Mouse (Mus musculus) embryo, embryonic 10.5 days (tissue): Measurements from ENCODE around the gene Ubash3a.

ENCODE experiments used
- DNase-seq: peaks from one replicate; pipeline ENCODE4 v3.0.0-alpha.2; 2015; ENCODE audit warnings: low spot score

Ubash3a gene

DNA sequence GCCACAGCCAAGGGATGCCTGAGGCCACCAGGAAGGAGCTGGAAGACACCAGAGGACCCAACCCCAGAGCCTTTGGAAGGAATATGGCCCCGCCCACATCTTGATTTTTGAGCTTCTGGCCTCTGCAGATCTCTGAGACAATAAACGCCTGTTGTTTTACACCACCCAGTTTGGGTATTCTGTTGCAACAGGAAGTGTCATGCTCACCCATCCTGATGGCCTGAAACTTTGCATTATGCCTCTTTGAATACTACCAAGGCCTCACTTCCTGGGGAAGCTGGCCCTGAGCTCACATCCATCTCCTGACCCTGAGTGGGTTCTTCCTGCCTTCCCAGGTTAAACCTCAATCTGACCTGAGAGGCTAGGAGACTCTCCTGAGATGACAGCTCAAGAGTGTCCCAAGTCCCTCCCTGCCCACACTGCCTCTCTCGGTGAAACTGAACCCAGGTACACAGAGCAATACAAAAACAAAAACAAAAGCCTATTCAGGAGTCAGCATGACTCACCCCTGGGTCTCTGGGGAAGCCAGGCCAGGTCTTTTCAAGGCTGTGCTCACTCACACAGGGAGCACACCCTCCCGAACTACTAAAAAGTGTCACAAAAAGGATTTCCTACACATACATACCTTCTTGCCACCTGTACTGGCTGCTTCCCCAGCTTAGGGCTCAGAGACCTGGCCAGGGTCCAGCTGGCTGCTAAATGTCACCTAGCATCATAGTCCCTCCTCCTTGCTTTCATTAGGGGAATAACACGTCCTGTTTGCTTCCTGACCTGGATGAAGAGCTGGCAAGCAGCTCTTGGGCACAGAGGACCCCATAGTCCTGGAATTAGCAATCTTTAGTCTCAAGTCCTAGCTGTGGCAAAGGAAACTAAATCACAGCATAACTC, 8.6 kb downstream of the Ubash3a start:
- no peak for DNase-seq

GRCm38 (mm10) chr17:31222810-31223310, 15.2 kb downstream of the Ubash3a start:
- DNase-seq, result no peak

- peak; percentile 13 for DNase-seq
Measured at GRCm38 (mm10) chr17:31223835-31224234, 16.2 kb downstream of the Ubash3a start.

- no peak for DNase-seq
Measured at GRCm38 (mm10) chr17:31224591-31224990, 16.9 kb downstream of the Ubash3a start.

DNA sequence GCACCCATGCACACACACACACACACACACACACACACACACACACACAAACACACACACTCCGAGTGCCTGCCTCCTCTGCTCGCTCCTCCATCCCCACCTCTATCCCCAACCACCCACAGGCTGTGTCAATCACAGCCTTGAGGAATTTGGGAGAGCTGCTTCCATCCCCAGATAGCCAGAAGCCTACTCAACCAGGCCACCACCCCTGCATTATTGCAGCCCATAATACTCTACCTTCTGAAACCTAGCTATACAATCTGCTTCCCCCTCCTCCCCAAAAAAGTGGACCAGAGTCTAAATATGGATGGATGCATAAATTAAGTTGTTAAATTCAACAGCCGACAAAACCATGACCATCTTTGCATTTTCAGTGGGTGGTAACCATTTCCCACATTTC, 18.7 kb downstream of the Ubash3a start:
- no peak for DNase-seq

- DNase-seq, result no peak
Measured at GRCm38 (mm10) chr17:31226931-31227330, 19.3 kb downstream of the Ubash3a start.

- DNase-seq, result no peak
Measured at GRCm38 (mm10) chr17:31231780-31232179, 24.1 kb downstream of the Ubash3a start.

DNA sequence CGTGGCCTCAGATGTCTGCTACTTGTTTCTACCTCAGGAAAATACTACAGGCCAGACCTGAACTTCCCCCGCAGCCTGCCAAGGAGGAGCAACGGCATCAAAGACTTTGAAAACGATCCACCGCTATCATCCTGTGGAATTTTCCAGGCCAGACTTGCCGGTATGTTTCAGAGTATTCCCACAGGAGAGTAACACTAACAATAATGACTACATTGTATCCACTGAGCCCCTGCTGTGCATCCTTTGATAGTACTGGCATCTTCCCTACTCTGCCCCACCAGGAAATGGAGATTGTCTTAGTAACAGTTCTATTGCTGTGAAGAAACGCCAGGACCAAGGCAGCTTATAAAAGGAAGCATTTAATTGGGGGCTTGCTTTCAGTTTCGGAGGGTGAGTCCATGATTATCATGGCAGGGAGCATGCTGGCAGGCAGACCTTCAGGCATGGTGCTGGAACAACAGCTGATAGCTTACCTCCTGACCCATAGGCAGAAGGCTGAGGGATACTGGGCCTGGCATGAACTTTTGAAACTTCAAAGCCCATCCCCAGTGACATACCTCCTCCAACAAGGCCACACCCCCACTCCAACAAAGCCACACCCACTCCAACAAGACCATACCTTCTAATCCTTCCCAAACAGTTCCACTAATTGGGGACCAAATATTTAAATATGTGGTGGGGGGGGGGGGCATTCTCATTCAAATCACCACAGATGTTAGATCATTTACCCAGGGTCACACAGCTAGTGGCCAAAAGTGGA, 24.8 kb downstream of the Ubash3a start:
- no peak for DNase-seq

- DNase-seq, result no peak
Measured at GRCm38 (mm10) chr17:31235915-31236314, 28.2 kb downstream of the Ubash3a start.

GRCm38 (mm10) chr17:31238234-31239020, 30.8 kb downstream of the Ubash3a start:
- no peak for DNase-seq

DNA sequence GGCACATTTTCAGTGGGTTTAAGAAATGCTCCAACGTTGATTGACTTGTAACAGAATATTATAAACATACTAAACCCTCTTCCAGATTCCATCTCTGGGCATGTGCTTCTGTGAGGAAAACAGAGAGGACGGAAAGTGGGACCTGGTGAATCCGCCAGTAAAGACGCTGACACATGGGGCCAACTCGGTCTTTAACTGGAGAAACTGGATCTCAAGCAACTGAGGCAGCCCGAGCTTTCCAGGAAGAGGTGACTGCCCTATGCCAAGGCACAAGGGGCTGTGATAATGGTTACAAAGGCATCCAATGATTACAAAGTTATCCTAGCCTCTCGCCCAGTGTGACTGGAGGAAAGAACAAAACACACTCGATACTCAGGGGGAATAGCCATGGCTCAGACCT, 33.5 kb downstream of the Ubash3a start:
- DNase-seq, result no peak

DNA sequence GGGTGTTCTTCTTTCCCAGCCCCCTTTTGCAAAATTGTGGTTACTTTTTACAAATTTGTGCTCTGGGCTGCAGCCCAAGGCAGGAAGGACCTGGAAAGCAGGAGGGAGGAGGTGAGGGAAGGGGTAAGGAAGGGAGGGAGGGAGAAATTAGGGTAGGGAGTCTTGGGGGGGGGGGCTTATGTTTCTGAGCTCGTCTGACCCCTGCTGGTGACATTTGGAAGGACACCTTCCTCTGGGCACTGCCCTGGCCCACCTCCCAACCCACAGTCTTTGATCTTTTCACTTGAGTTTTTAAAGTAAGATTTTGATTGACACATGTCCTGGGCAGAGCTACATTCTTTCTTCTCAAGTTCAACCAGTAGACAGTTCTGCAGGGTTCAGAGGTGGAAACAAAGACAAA, 35.1 kb downstream of the Ubash3a start:
- no peak for DNase-seq

- DNase-seq, result no peak
Measured at GRCm38 (mm10) chr17:31245321-31245720, 37.6 kb downstream of the Ubash3a start.

GRCm38 (mm10) chr17:31247144-31247543, 39.5 kb downstream of the Ubash3a start:
- DNase-seq, result no peak

DNA sequence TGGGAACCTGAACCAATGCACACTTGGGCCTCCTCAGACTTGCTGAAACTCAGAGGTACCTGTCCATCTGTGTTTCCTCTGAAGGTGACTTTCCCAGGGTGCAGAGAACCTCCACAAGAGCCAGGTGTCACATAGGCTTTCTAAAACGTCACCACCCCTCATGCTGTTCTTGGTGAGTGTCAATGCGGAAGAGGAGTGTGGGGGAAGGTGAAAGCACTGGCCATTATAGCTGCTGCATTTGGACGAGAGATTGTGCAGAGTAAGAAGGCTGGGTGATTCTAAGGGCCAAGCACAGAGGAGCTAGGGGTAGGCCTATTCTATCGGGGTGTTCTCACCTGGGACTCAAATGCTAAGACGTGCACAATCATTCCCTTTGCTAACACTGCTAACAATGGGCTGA, 46.3 kb downstream of the Ubash3a start:
- no peak for DNase-seq

- peak; percentile 87 for DNase-seq
Measured at GRCm38 (mm10) chr17:31254463-31254931, 46.8 kb downstream of the Ubash3a start.

DNA sequence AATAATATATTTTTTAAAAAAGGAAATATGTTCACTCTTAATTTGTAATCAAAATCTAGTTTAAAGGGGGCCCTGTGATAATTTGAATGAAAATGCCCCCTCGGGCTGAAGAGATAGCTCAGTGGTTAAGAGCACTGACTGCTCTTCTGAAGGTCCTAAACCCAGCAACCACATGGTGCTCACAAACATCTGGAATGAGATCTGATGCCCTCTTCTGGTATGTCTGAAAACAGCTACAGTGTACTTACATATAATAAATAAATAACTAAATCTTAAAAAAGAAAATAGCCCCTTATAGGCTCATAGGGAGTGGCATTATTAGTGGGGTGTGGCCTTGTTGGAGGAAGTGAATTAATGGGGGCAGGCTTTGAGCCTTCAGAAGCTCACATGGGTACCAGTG, 49.5 kb downstream of the Ubash3a start:
- no peak for DNase-seq

- no peak for DNase-seq
Measured at GRCm38 (mm10) chr17:31257898-31258297, 50.2 kb downstream of the Ubash3a start.

DNA sequence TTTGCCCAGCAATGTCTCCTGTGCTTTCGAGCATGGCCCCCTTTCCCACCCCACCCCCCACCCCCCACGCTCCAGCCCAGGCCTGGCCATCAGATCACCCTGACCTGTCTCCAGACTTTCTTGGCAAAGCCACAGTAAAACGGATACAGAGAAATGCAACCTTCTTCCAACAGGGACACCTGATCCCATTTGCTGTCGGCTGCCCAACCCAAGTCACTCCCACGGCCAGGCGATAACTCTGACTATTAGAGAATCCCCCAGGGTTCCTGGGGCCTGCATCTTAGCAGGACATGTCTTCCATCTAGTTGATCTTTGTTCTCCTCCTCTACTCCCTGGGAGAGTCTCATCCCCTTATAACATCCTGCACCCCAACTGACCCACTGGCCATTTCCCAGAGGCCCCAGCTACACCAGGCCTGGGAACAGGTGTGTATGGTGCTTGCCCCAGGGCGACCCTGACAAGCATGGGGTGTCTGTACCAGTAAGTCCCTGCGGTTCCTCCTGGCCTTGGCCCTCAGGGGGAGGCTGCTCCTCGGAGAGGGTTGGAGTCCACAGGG, 50.7 kb downstream of the Ubash3a start:
- no peak for DNase-seq

- no peak for DNase-seq
Measured at GRCm38 (mm10) chr17:31259145-31259544, 51.5 kb downstream of the Ubash3a start.

- DNase-seq, result no peak
Measured at GRCm38 (mm10) chr17:31259825-31260224, 52.2 kb downstream of the Ubash3a start.

DNA sequence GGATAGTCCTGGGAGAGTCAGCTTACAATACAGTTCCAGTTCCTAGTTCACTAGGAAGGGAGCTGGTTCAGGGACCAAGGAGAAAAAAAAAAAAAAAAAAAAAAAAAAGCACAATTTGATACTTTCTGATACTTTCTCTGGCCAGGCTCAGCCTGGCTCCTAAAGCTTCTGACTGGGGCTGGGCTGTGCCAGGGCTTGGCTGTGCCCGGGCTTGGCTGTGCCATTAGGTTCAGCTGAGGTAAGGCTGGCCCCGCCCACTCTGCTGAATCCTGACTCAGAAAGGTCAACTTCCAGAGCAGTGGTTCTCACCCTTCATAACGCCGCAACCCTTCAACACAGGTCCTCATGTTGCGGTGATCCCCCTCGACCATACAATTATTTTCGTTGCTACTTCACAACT, 52.8 kb downstream of the Ubash3a start:
- no peak for DNase-seq
